Mouse (Mus musculus) liver, adult 2 months (tissue): ENCODE measurements around the gene Cdc42ep2.

Source experiments
- CTCF ChIP-seq: fragments of 200-500 bp; IDR thresholded peaks from 2 replicates; pipeline ENCODE4 v1.5.1; 2011; ENCODE audit warnings: low read depth, low read length, control low read depth
- POLR2A ChIP-seq: fragments of 200-500 bp; IDR thresholded peaks from 2 replicates; pipeline ENCODE4 v1.6.1; 2011; ENCODE audit warnings: low read length, control low read depth; ENCODE audit not compliant: insufficient read depth; ENCODE audit errors: extremely low read depth

GRCm38 (mm10) chr19:5871273-5871672, 53.3 kb downstream of the Cdc42ep2 start:
- TF ChIP-seq POLR2A, result no peak
- no peak for TF ChIP-seq CTCF
